Mouse (Mus musculus) cortical plate, adult 2 months (tissue): ENCODE results near the gene P4ha2.
"Not testable (repeated sequence)": the region's sequence is repeated elsewhere in the genome, so short reads cannot be mapped to it uniquely, and the experiment has no call there.

Source experiments
- CTCF ChIP-seq: fragments of 200-500 bp; IDR thresholded peaks from 2 replicates; pipeline ENCODE4 v1.5.1; 2011; ENCODE audit warnings: mild to moderate bottlenecking, control low read depth, low read length; ENCODE audit not compliant: insufficient read depth; ENCODE audit errors: extremely low read depth
- POLR2A ChIP-seq: fragments of 200-500 bp; IDR thresholded peaks from 2 replicates; pipeline ENCODE4 v1.6.1; 2011; ENCODE audit warnings: mild to moderate bottlenecking, low read length, control low read depth; ENCODE audit not compliant: insufficient read depth; ENCODE audit errors: extremely low read depth

DNA sequence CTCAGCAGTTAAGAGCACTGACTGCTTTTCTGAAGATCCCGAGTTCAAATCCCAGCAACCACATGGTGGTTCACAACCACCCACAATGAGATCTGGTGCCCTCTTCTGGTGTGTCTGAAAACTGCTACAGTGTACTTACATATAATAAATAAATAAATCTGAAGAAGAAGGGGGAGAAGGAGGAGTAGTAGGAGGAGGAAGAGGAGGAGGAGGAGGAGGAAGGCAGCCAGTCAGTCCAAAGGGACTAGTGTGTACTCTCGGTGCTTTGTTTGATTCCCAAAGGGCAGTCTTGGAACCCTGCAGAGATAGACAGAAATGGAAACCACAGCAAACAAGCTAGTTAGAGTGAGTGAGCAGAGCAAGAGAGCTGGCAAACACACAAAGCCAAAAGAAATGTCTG, 40.3 kb downstream of the P4ha2 start:
- not testable (repeated sequence) for TF ChIP-seq POLR2A, CTCF
